Mouse (Mus musculus): Measurements from ENCODE around the gene Tenm2.

DNA sequence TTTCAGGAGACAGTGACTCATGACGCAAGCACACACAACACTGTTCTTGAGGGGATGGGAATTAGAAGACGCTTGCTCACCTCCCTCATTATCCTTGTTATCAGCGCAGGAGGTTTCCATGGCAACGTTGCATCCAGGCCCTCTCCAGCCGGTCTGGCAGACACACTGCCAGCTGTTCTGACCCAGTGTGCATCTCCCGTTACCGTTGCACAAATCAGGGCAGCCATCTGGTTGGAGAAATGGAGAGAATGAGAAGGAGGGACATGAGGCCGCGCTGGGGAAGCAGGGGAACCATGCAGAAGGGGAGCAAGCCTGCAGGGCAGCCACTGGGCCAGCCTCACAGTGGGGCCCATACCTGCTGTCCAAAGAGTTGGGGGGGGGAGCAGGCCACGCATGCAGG lies 1129.1 kb downstream of the Tenm2 start:
- TF ChIP-seq GATA1 (IDR thresholded peaks at IDR 0.05; ENCODE audit: borderline replicate concordance, low read length), result no peak
- no peak for TF ChIP-seq FLI1 (IDR thresholded peaks at IDR 0.05; ENCODE audit: low read length)
